Mouse (Mus musculus): Measurements from ENCODE around the gene Gm9837.
A peak's percentile ranks its signal among the peaks of the same experiment; 100 is the strongest.

DNA sequence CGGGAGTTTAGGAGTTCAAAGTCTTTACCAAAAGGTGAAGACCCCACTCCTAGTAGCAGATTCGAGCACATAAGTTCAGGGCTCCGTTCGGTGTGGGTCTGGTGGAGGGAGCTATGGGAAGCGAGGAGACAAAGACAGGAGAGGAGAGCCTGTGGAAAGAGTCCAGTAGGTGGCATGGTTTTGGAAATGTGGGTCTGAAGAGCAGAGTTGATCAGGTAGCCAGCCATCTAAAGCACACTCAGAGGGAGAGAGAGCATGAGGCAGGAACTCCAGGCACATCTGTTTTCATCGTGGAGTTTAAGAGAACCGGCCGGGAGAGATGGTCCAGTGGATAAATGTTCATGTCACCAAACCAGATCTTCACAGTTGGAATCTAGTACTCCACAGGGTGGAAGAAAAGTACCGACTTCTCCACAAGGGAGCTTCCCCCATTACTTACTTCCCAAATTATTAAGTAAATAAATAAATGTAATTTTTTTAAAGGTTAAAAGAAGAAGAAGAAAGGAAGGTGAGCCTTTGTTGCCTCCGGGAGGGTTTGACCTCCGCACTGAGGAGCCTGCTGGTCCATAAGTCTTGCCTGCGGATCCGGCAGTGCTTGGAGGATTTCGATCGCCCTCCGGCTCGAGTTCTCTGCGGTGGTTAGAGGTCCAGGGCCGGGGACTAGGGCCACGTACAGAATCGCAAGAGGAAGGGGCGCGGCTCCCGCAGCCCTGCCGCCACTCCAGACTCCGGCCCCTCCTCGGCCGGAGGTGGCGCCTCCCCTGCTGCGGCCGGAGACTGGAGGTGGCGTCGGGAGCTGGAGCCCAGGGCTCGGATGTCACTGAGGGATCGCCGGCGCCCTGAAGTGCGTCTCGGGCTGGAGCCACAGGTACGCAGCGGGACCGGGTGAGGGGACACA lies 13.6 kb downstream of the Gm9837 start, which contains the start of the genes Gm10447 and Shroom1:
- peak; percentile 32 for TF ChIP-seq POLR2A (IDR thresholded peaks at IDR 0.05; ENCODE audit: insufficient read depth, low read depth, low read length)
- TF ChIP-seq CTCF (IDR thresholded peaks at IDR 0.05), result peak; percentile 70
- no peak for TF ChIP-seq EP300 (IDR thresholded peaks at IDR 0.05; ENCODE audit: insufficient read depth, low read depth, low read length)
